Mouse (Mus musculus) myocyte (in vitro differentiated cells): Measurements from ENCODE around the gene Zfp326. TPM values are rescaled to one million over a fixed set of nuclear protein-coding genes. Genes with fewer than 3 reads are reported as not detected.

Experiments used
- H3K27me3 ChIP-seq: one replicate; pipeline ENCODE4 v1.6.1; 2011; ENCODE audit not compliant: control insufficient read depth, insufficient read depth, insufficient read length
- H3K36me3 ChIP-seq: one replicate; pipeline ENCODE4 v1.6.1; 2011; ENCODE audit not compliant: control insufficient read depth, insufficient read depth
- H3K4me2 ChIP-seq: one replicate; pipeline ENCODE4 v1.6.1; 2011; ENCODE audit warnings: low read depth, control low read depth
- H3K4me3 ChIP-seq: one replicate; pipeline ENCODE4 v1.5.1; 2011; ENCODE audit warnings: mild to moderate bottlenecking, control low read depth, moderate library complexity
- H3K79me2 ChIP-seq: one replicate; pipeline ENCODE4 v1.6.1; 2011; ENCODE audit not compliant: control insufficient read depth, insufficient read depth
- H3ac ChIP-seq: one replicate; pipeline ENCODE4 v1.6.1; 2011; ENCODE audit not compliant: control insufficient read depth, insufficient read length
- CEBPB ChIP-seq: IDR thresholded peaks from 2 replicates; pipeline ENCODE4 v1.6.1; 2011; ENCODE audit warnings: mild to moderate bottlenecking, moderate library complexity; ENCODE audit not compliant: poor library complexity, insufficient read depth, severe bottlenecking
- E2F4 ChIP-seq: IDR thresholded peaks from one replicate; pipeline ENCODE4 v1.6.1; 2011; ENCODE audit warnings: mild to moderate bottlenecking, control low read depth, moderate library complexity; ENCODE audit not compliant: insufficient read depth
- MAX ChIP-seq: IDR thresholded peaks from one replicate; pipeline ENCODE4 v1.6.1; 2011; ENCODE audit warnings: low read depth, mild to moderate bottlenecking, control low read depth
- MYOD1 ChIP-seq, 3 experiments: IDR thresholded peaks; one replicate each; pipeline ENCODE4 v1.6.1; 2011; ENCODE audit warnings: control low read depth in 2 of 3, low read depth in 2 of 3, mild to moderate bottlenecking in 2 of 3, moderate library complexity in 1 of 3; ENCODE audit not compliant: insufficient read length in 2 of 3, control insufficient read depth in 1 of 3
- MYOG ChIP-seq, 3 experiments: IDR thresholded peaks; one replicate each; pipeline ENCODE4 v1.6.1; 2011; ENCODE audit warnings: control low read depth in 2 of 3, low read depth in 2 of 3, mild to moderate bottlenecking in 2 of 3; ENCODE audit not compliant: insufficient read length in 2 of 3, control insufficient read depth in 1 of 3, insufficient read depth in 1 of 3
- POLR2A ChIP-seq: IDR thresholded peaks from one replicate; pipeline ENCODE4 v1.6.1; 2011; ENCODE audit warnings: low read depth, mild to moderate bottlenecking, control low read depth, moderate library complexity; ENCODE audit not compliant: insufficient read length
- POLR2AphosphoS2 ChIP-seq: IDR thresholded peaks from one replicate; pipeline ENCODE4 v1.6.1; 2011; ENCODE audit warnings: low read depth, control low read depth; ENCODE audit not compliant: insufficient read length
- REST ChIP-seq: IDR thresholded peaks from one replicate; pipeline ENCODE4 v1.6.1; 2011; ENCODE audit warnings: mild to moderate bottlenecking, control low read depth, moderate library complexity; ENCODE audit not compliant: insufficient read depth, insufficient read length
- SRF ChIP-seq: IDR thresholded peaks from one replicate; pipeline ENCODE4 v1.6.1; 2011; ENCODE audit warnings: low read depth; ENCODE audit not compliant: control insufficient read depth, insufficient read length
- TCF12 ChIP-seq: IDR thresholded peaks from one replicate; pipeline ENCODE4 v1.6.1; 2011; ENCODE audit warnings: mild to moderate bottlenecking, control low read depth; ENCODE audit not compliant: poor library complexity, insufficient read depth, severe bottlenecking
- TCF3 ChIP-seq: IDR thresholded peaks from one replicate; pipeline ENCODE4 v1.6.1; 2011; ENCODE audit warnings: low read depth, control low read depth; ENCODE audit not compliant: insufficient read length
- USF1 ChIP-seq: IDR thresholded peaks from one replicate; pipeline ENCODE4 v1.6.1; 2011; ENCODE audit warnings: low read depth, mild to moderate bottlenecking, control low read depth, moderate library complexity
- polyA plus RNA-seq: library from polyadenylated mRNA; unstranded; fragments of >200 nt; fragmentation: generic; extraction: Trizol; gene quantifications from one replicate; pipeline ENCODE4 v1.2.1, GENCODE M21; 2012; ENCODE audit warnings: missing spikeins

Zfp326 gene
- polyA plus RNA-seq, result 7.6 TPM

- peaks cover 46% of the 10 kb centered on the region for H3K79me2 ChIP-seq
- H3K4me2 ChIP-seq, result peak within 1 kb of the TSS; percentile 97
- H3K27me3 ChIP-seq, result no peaks in the 10 kb centered on the region
- H3ac ChIP-seq, result peak within 1 kb of the TSS; percentile 97
- peak within 1 kb of the TSS; percentile 46 for H3K4me3 ChIP-seq
- TF ChIP-seq TCF3 (peak; percentile 26), POLR2A (peak; percentile 98), E2F4 (no peak), MYOG (IDR thresholded peaks at IDR 0.05; ENCODE audit: control insufficient read depth in 1 of 3, insufficient read depth in 1 of 3, insufficient read length in 2 of 3, low read depth in 2 of 3) (peak in 2 of 3 experiments; percentile 0 to 27), TCF12 (no peak), REST (peak; percentile 9), MAX (no peak), USF1 (no peak), MYOD1 (IDR thresholded peaks at IDR 0.05; ENCODE audit: control insufficient read depth in 1 of 3, insufficient read length in 2 of 3, low read depth in 2 of 3) (no peak), POLR2AphosphoS2 (peak; percentile 86)
- H3K36me3 ChIP-seq, result peaks cover 7% of the 10 kb centered on the region
Observed at GRCm38 (mm10) chr5:105876068-105876924, at the start of gene Zfp326. TSS of gene Zfp326 (plus strand) at chr5:105876565.

GRCm38 (mm10) chr5:105826916-105827510, 49.4 kb upstream of the Zfp326 start:
- H3K36me3 ChIP-seq, result no peaks in the 10 kb centered on the region
- no peak overlapping the region for H3ac ChIP-seq
- H3K4me3 ChIP-seq, result no peak overlapping the region
- TF ChIP-seq POLR2A, result no peak
- no peak for TF ChIP-seq REST
- no peak for TF ChIP-seq MYOD1 (IDR thresholded peaks at IDR 0.05; ENCODE audit: control insufficient read depth in 1 of 3, insufficient read length in 2 of 3, low read depth in 2 of 3)
- TF ChIP-seq USF1, result no peak
- TF ChIP-seq TCF3, result no peak
- TF ChIP-seq MYOG (IDR thresholded peaks at IDR 0.05; ENCODE audit: control insufficient read depth in 1 of 3, insufficient read depth in 1 of 3, insufficient read length in 2 of 3, low read depth in 2 of 3), result no peak
- no peak for TF ChIP-seq SRF
- TF ChIP-seq E2F4, result no peak
- TF ChIP-seq MAX, result no peak
- no peak for TF ChIP-seq TCF12
- no peak for TF ChIP-seq POLR2AphosphoS2
- no peak for TF ChIP-seq CEBPB
- no peak overlapping the region for H3K4me2 ChIP-seq
- no peaks in the 10 kb centered on the region for H3K79me2 ChIP-seq
- H3K27me3 ChIP-seq, result no peaks in the 10 kb centered on the region

- TF ChIP-seq USF1, result no peak
- no peak for TF ChIP-seq E2F4
- TF ChIP-seq TCF3, result no peak
- no peak for TF ChIP-seq MAX
- no peak for TF ChIP-seq SRF
- TF ChIP-seq POLR2A, result no peak
- TF ChIP-seq MYOD1 (IDR thresholded peaks at IDR 0.05; ENCODE audit: control insufficient read depth in 1 of 3, insufficient read length in 2 of 3, low read depth in 2 of 3), result no peak
- TF ChIP-seq MYOG (IDR thresholded peaks at IDR 0.05; ENCODE audit: control insufficient read depth in 1 of 3, insufficient read depth in 1 of 3, insufficient read length in 2 of 3, low read depth in 2 of 3), result no peak
- TF ChIP-seq TCF12, result no peak
- TF ChIP-seq REST, result no peak
- TF ChIP-seq CEBPB, result no peak
- no peak for TF ChIP-seq POLR2AphosphoS2
- no peaks in the 10 kb centered on the region for H3K79me2 ChIP-seq
- no peak overlapping the region for H3K4me3 ChIP-seq
Observed at GRCm38 (mm10) chr5:105828050-105828449, 48.3 kb upstream of the Zfp326 start.

GRCm38 (mm10) chr5:105829008-105829586, 47.3 kb upstream of the Zfp326 start:
- H3ac ChIP-seq, result no peak overlapping the region
- no peaks in the 10 kb centered on the region for H3K27me3 ChIP-seq
- no peaks in the 10 kb centered on the region for H3K79me2 ChIP-seq
- H3K4me2 ChIP-seq, result no peak overlapping the region
- H3K4me3 ChIP-seq, result no peak overlapping the region
- TF ChIP-seq CEBPB (no peak), TCF12 (no peak), MAX (no peak), MYOD1 (IDR thresholded peaks at IDR 0.05; ENCODE audit: control insufficient read depth in 1 of 3, insufficient read length in 2 of 3, low read depth in 2 of 3) (peak in 1 of 3 experiments; percentile 38), SRF (no peak), TCF3 (no peak), E2F4 (no peak), POLR2A (no peak), USF1 (no peak)
- no peaks in the 10 kb centered on the region for H3K36me3 ChIP-seq

More at GRCm38 (mm10) chr5:105828050-105828449, 48.3 kb upstream of the Zfp326 start:
- Histone ChIP-seq H3K4me2 (no peak overlapping the region), H3ac (no peak overlapping the region), H3K36me3 (no peaks in the 10 kb centered on the region), H3K27me3 (no peaks in the 10 kb centered on the region)
